In genomic region chr9:62610526-62610925, GRCm38 (mm10) we compare ENCODE assay signal across 19 mouse cellular contexts.
A peak's percentile ranks its signal among the peaks of the same experiment; 100 is the strongest.
DNase-seq lines count a peak whose midpoint lies in the region; TF ChIP-seq lines count a peak whose summit lies in the region.
"Had no signal": no experiment of that assay in that cellular context is flagged by ENCODE, and none has a peak within 500 bp of the region (broad histone marks: within the 10 kb centered on the region; RNA-seq: fewer than 3 reads in every experiment).

No protein-coding gene starts in this region.

- intact Hi-C loops in heart, postnatal 25 days (cut with DNase I) = no loop called here

- TF ChIP-seq CTCF in embryonic fibroblast, embryonic 13.5 days (IDR thresholded peaks at IDR 0.05; ENCODE audit: borderline replicate concordance, insufficient read depth, low read length) = no peak

- no peak for TF ChIP-seq POLR2A in embryonic fibroblast, embryonic 13.5 days (IDR thresholded peaks at IDR 0.05; ENCODE audit: low read depth, low read length)

- DNase-seq in heart, adult 11 months = peak; percentile 68
- DNase-seq in heart, postnatal 25 days (ENCODE audit: low spot score) = no peak
- peak; percentile 20 for DNase-seq in testis, postnatal 10 days (ENCODE audit: low spot score)
- DNase-seq in testis, postnatal 14 days (ENCODE audit: low spot score) = no peak
- peak; percentile 81 for DNase-seq in R1 (ENCODE audit: low read depth, low spot score)
- no peak for DNase-seq in gastrocnemius, postnatal 10 days
- no peak for DNase-seq in natural killer cell, adult 2 months (ENCODE audit: low spot score in 2 of 2)
- DNase-seq: adrenal gland, adult 8-10 months; adrenal gland, postnatal 14 days; adrenal gland, postnatal 36 days; cerebellum, adult 11-12 months; cerebellum, adult 2 months; cerebellum, adult 9-10 months; cerebellum, postnatal 10 days; cerebellum, postnatal 25 days had no signal

- H3K4me3 ChIP-seq in embryonic fibroblast, embryonic 13.5 days (ENCODE audit: insufficient read depth, low read length) = no peak overlapping the region
- H3K4me3 ChIP-seq: erythroblast, embryonic 14.5 days; forebrain, embryonic 10.5 days; forebrain, embryonic 12.5 days had no signal

- peak overlapping the region; percentile 90 for H3K27ac ChIP-seq in embryonic fibroblast, embryonic 13.5 days (ENCODE audit: insufficient read depth, low read length)
- H3K27ac ChIP-seq: forebrain, embryonic 10.5 days; forebrain, embryonic 12.5 days had no signal

- H3K4me1 ChIP-seq in embryonic fibroblast, embryonic 13.5 days (ENCODE audit: control insufficient read depth, insufficient read depth, low read length) = peaks cover 7% of the 10 kb centered on the region

Comparison
In these comparisons a context has a peak if more than half of its experiments do, and no peak if none do; other contexts are left out.
1. DNase-seq: peak in heart, adult 11 months (single experiment), testis, postnatal 10 days (single experiment) and R1 (single experiment); none in heart, postnatal 25 days (single experiment), testis, postnatal 14 days (single experiment), gastrocnemius, postnatal 10 days (single experiment) and natural killer cell, adult 2 months (0 of 2).